Mouse (Mus musculus) olfactory bulb, adult 2 months (tissue): Measurements from ENCODE around the gene Rbp2.

Experiments
- CTCF ChIP-seq: fragments of 200-500 bp; IDR thresholded peaks from 2 replicates; pipeline ENCODE4 v1.5.1; 2012; ENCODE audit warnings: low read depth, mild to moderate bottlenecking, low read length, moderate library complexity; ENCODE audit not compliant: insufficient read depth
- POLR2A ChIP-seq: fragments of 200-500 bp; IDR thresholded peaks from 2 replicates; pipeline ENCODE4 v1.6.1; 2012; ENCODE audit warnings: mild to moderate bottlenecking, low read depth, low read length, moderate library complexity; ENCODE audit not compliant: insufficient read depth

GRCm38 (mm10) chr9:98538713-98539360 lies 52.9 kb downstream of the Rbp2 start:
- TF ChIP-seq POLR2A = no peak
- TF ChIP-seq CTCF = 0 out of 2 replicates have a peak, but pooled peaks have one; percentile 23
